Mouse (Mus musculus): ENCODE results near the gene Oaz1. TPM values are rescaled to one million over a fixed set of nuclear protein-coding genes. Genes with fewer than 3 reads are reported as not detected.

Oaz1 gene
- polyA plus RNA-seq, 1 experiment from 2014 or later, result 170 TPM

DNA sequence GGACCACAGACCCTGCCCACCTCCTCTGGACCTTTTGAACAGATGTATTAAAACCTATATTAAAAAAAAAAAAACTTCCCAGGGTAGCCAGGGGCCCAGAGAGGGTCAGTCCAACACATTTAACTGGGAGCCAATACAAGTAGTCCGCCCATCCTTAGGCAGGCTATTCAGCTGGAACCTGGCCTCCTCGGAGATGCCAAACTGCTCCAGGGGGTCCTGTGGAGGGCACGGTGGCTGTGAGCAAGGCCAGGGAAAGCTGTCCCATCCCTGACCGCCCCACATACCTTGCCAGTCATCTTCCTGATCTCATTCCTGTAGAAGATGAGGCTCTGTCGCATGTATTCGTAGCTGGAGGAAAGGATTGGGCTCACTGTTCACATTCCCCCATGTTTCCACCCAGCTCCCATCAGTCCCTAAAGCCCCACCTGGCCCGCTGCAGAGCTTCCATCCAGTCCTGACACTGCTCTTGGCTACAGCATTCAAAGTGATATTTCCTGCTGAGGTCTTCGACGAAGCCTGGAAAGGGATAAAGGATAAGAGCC, 30.1 kb upstream of the Oaz1 start:
- Histone ChIP-seq H3K79me2 (ENCODE audit: inconsistent target) (peaks cover 55% of the 10 kb centered on the region), H3K4me3 (ENCODE audit: inconsistent target) (peak overlapping the region; percentile 89; the same call in 1 of the 2 replicates), H3K36me3 (ENCODE audit: inconsistent target) (peaks cover 27% of the 10 kb centered on the region; the same call in 1 of the 2 replicates), H3K27ac (no peak overlapping the region)
- 93% methylated on average over 9 of the region's 9 CpGs for WGBS (ENCODE audit: missing documents)

- Histone ChIP-seq H3K36me3 (ENCODE audit: inconsistent target) (peaks cover 37% of the 10 kb centered on the region; the same call in 1 of the 2 replicates), H3K27ac (peak overlapping the region; percentile 91), H3K4me3 (ENCODE audit: inconsistent target) (peak overlapping the region; percentile 97), H3K79me2 (ENCODE audit: inconsistent target) (peaks cover 65% of the 10 kb centered on the region)
- WGBS (ENCODE audit: missing documents), result 2% methylated on average over 59 of the region's 59 CpGs
Measured at GRCm38 (mm10) chr10:80797186-80798149, 29.0 kb upstream of the Oaz1 start.

GRCm38 (mm10) chr10:80798150-80799006, 28.1 kb upstream of the Oaz1 start, which contains the start of the genes Sf3a2 and Plekhj1:
Gene Sf3a2, plus strand, starts transcription at chr10:80798198.
Gene Plekhj1, minus strand, starts transcription at chr10:80798626.
- peaks cover 65% of the 10 kb centered on the region for H3K79me2 ChIP-seq (ENCODE audit: inconsistent target)
- WGBS (ENCODE audit: missing documents), result under 1% methylated on average over 104 of the region's 104 CpGs
- H3K27ac ChIP-seq, result peak within 1 kb of the TSS; percentile 91
- H3K36me3 ChIP-seq (ENCODE audit: inconsistent target), result peaks cover 41% of the 10 kb centered on the region
- H3K4me3 ChIP-seq (ENCODE audit: inconsistent target), result peak within 1 kb of the TSS; percentile 97

GRCm38 (mm10) chr10:80799070-80799566, 27.3 kb upstream of the Oaz1 start:
- Histone ChIP-seq H3K79me2 (ENCODE audit: inconsistent target) (peaks cover 65% of the 10 kb centered on the region), H3K36me3 (ENCODE audit: inconsistent target) (peaks cover 38% of the 10 kb centered on the region), H3K27ac (peak overlapping the region; percentile 91), H3K4me3 (ENCODE audit: inconsistent target) (peak overlapping the region; percentile 97)
- WGBS (ENCODE audit: missing documents), result 2% methylated on average over 18 of the region's 18 CpGs

- Histone ChIP-seq H3K4me3 (ENCODE audit: inconsistent target) (no peak overlapping the region), H3K79me2 (ENCODE audit: inconsistent target) (peaks cover 40% of the 10 kb centered on the region), H3K36me3 (ENCODE audit: inconsistent target) (peaks cover 29% of the 10 kb centered on the region), H3K27ac (no peak overlapping the region)
- 91% methylated on average over 10 of the region's 10 CpGs for WGBS (ENCODE audit: missing documents)
Measured at GRCm38 (mm10) chr10:80802204-80802912, 24.1 kb upstream of the Oaz1 start.

DNA sequence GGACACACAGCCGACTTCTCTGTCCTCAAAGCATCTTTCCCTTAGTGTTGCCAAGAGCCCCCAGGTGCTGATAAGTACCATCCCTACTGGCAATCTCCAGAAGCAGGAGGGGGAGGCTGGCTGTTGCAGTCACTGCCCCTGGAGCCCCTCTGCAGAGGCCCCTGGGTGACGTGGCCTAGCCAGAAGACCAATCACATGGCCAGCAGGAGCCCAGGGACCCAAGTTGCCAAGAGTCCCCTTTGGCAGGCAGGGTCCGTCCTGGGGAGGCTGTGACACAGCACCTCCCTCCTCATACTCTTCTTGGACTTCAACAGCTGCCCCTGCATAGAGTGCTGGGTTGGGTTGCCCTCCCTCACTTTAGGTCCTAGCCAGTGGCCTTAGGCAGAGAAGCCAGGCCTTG, 23.5 kb upstream of the Oaz1 start:
- H3K36me3 ChIP-seq (ENCODE audit: inconsistent target), result peaks cover 29% of the 10 kb centered on the region
- 93% methylated on average over 3 of the region's 3 CpGs for WGBS (ENCODE audit: missing documents)
- no peak overlapping the region for H3K27ac ChIP-seq
- H3K79me2 ChIP-seq (ENCODE audit: inconsistent target), result peaks cover 37% of the 10 kb centered on the region
- no peak overlapping the region for H3K4me3 ChIP-seq (ENCODE audit: inconsistent target)

GRCm38 (mm10) chr10:80804340-80804739, 22.1 kb upstream of the Oaz1 start:
- H3K79me2 ChIP-seq (ENCODE audit: inconsistent target), result peaks cover 30% of the 10 kb centered on the region
- H3K4me3 ChIP-seq (ENCODE audit: inconsistent target), result no peak overlapping the region
- WGBS (ENCODE audit: missing documents), result 90% methylated on average over 2 of the region's 2 CpGs
- peaks cover 29% of the 10 kb centered on the region for H3K36me3 ChIP-seq (ENCODE audit: inconsistent target)
- no peak overlapping the region for H3K27ac ChIP-seq

- peaks cover 24% of the 10 kb centered on the region for H3K79me2 ChIP-seq (ENCODE audit: inconsistent target)
- WGBS (ENCODE audit: missing documents), result 95% methylated on average over 5 of the region's 6 CpGs
- H3K36me3 ChIP-seq (ENCODE audit: inconsistent target), result peaks cover 29% of the 10 kb centered on the region
- H3K27ac ChIP-seq, result no peak within 1 kb of the TSS
- H3K4me3 ChIP-seq (ENCODE audit: inconsistent target), result no peak within 1 kb of the TSS
Measured at GRCm38 (mm10) chr10:80804916-80805315, 21.5 kb upstream of the Oaz1 start, which contains the start of gene Amh. Gene Amh, plus strand, starts transcription at chr10:80805243.

GRCm38 (mm10) chr10:80805322-80805721, 21.1 kb upstream of the Oaz1 start:
- Histone ChIP-seq H3K36me3 (ENCODE audit: inconsistent target) (peaks cover 29% of the 10 kb centered on the region), H3K4me3 (ENCODE audit: inconsistent target) (no peak overlapping the region), H3K79me2 (ENCODE audit: inconsistent target) (peaks cover 20% of the 10 kb centered on the region), H3K27ac (no peak overlapping the region)
- 100% methylated on average over 5 of the region's 5 CpGs for WGBS (ENCODE audit: missing documents)

- WGBS (ENCODE audit: missing documents), result 22% methylated on average over 3 of the region's 3 CpGs
- H3K27ac ChIP-seq, result no peak overlapping the region
- H3K79me2 ChIP-seq (ENCODE audit: inconsistent target), result peaks cover 14% of the 10 kb centered on the region
- H3K4me3 ChIP-seq (ENCODE audit: inconsistent target), result no peak overlapping the region
- peaks cover 29% of the 10 kb centered on the region for H3K36me3 ChIP-seq (ENCODE audit: inconsistent target)
Measured at GRCm38 (mm10) chr10:80805925-80806324, 20.5 kb upstream of the Oaz1 start.

DNA sequence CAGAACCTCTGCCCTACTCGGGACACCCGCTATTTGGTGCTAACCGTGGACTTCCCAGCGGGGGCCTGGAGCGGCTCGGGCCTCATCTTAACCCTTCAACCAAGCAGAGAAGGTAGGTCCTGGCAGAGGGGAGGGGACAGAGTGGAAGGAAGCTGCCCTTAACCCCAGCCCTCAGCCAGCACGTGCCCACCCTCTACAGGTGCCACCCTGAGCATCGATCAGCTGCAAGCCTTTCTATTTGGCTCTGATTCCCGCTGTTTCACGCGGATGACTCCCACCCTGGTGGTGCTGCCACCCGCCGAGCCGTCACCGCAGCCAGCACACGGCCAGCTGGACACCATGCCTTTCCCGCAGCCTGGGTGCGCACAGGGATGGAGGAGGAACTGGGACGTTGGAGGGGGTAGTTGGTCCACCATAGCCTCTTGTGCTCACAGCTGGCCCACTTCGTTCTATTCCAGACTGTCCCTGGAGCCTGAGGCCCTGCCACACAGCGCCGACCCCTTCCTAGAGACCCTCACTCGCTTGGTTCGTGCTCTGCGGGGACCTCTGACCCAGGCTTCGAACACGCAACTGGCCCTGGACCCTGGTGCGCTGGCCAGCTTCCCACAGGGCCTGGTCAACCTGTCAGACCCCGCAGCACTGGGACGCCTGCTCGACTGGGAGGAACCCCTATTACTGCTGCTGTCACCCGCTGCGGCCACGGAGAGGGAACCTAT, 20.0 kb upstream of the Oaz1 start:
- H3K36me3 ChIP-seq (ENCODE audit: inconsistent target), result peaks cover 23% of the 10 kb centered on the region
- H3K27ac ChIP-seq, result no peak overlapping the region
- WGBS (ENCODE audit: missing documents), result 69% methylated on average over 31 of the region's 34 CpGs
- no peak overlapping the region for H3K4me3 ChIP-seq (ENCODE audit: inconsistent target)
- H3K79me2 ChIP-seq (ENCODE audit: inconsistent target), result peaks cover 9% of the 10 kb centered on the region

DNA sequence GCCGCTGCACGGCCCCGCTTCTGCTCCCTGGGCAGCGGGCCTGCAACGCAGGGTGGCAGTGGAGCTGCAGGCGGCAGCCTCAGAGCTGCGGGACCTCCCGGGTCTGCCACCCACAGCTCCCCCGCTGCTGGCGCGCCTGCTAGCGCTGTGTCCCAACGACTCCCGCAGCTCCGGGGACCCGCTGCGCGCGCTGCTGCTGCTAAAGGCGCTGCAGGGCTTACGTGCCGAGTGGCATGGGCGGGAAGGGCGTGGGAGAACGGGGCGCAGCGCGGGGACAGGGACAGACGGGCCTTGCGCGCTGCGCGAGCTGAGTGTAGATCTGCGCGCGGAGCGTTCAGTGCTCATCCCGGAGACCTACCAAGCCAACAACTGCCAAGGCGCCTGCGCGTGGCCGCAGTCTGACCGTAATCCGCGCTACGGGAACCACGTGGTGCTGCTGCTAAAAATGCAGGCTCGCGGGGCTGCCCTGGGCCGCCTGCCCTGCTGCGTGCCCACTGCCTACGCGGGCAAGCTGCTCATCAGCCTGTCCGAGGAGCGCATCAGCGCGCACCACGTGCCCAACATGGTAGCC, 19.3 kb upstream of the Oaz1 start:
- Histone ChIP-seq H3K79me2 (ENCODE audit: inconsistent target) (peaks cover 2% of the 10 kb centered on the region; the same call in 1 of the 2 replicates), H3K4me3 (ENCODE audit: inconsistent target) (no peak overlapping the region), H3K36me3 (ENCODE audit: inconsistent target) (peaks cover 17% of the 10 kb centered on the region), H3K27ac (no peak overlapping the region)
- WGBS (ENCODE audit: missing documents), result 3% methylated on average over 57 of the region's 58 CpGs

All from macrophage (primary cell).